Mouse (Mus musculus): Measurements from ENCODE around the gene Rab6b. TPM values are rescaled to one million over a fixed set of nuclear protein-coding genes. Genes with fewer than 3 reads are reported as not detected.

The Rab6b gene
- total and polyA plus RNA-seq, 3 experiments = 0.04 to 0.19 TPM; not detected in 1

DNA sequence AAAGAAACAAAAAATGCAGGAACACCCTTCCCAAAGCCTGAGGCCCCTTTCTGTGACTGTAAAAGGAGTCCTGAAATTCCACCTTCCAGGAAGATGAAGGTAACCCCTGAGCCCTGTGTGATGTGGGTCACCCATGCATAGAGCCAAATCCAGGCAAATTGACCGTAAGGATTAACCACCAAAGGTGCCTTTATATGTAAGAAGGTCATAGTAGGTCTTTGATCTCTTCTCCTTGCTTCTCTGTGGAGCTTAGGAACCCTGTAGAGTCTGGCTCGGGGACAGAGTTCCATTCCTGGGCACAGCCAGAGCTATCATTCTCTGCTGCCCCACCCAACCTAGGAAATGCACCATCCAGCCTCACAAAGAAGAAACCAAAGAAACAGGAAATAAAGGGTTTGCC is 22.9 kb upstream of the Rab6b start:
- H3K4me2 ChIP-seq (ENCODE audit: insufficient read depth, low read depth, poor library complexity, severe bottlenecking) = no peak overlapping the region
- no peak overlapping the region for H3K9ac ChIP-seq (ENCODE audit: insufficient read depth, low read depth)
- no peaks in the 10 kb centered on the region for H3K9me3 ChIP-seq (replicated peaks; ENCODE audit: low read length)
- no peak for DNase-seq (ENCODE audit: extremely low read depth)
- dilution Hi-C loops (cut with MboI; ENCODE audit: extremely low pct_ligation_motif_present, extremely low pct_unique_long_range_greater_than_20kb, low sequenced_read_pairs) (no loop called here), in situ Hi-C loops (cut with MboI; ENCODE audit: low pct_ligation_motif_present, low pct_unique_long_range_greater_than_20kb, low sequenced_read_pairs) (no loop called here)
- no peaks in the 10 kb centered on the region for H3K79me2 ChIP-seq (replicated peaks; ENCODE audit: control insufficient read depth, extremely low read depth, insufficient read depth, poor library complexity, severe bottlenecking)
- TF ChIP-seq ZKSCAN1 (IDR thresholded peaks at IDR 0.05; ENCODE audit: borderline replicate concordance, low read depth, low read length) = no peak
- TF ChIP-seq NELFE (IDR thresholded peaks at IDR 0.05; ENCODE audit: low read depth, low read length) = no peak
- no peak for TF ChIP-seq MAZ (IDR thresholded peaks at IDR 0.05; ENCODE audit: low read depth, low read length)
- TF ChIP-seq POLR2A (IDR thresholded peaks at IDR 0.05; ENCODE audit: low read depth, low read length) = no peak
- TF ChIP-seq NRF1 (IDR thresholded peaks at IDR 0.05; ENCODE audit: low read depth, low read length) = no peak
- no peak for TF ChIP-seq JUND (conservative IDR thresholded peaks at IDR 0.05; ENCODE audit: low read depth, low read length)
- TF ChIP-seq EP300 (IDR thresholded peaks at IDR 0.05; ENCODE audit: low read length) = no peak
- TF ChIP-seq POLR2AphosphoS2 (IDR thresholded peaks at IDR 0.05; ENCODE audit: low read depth, low read length) = no peak
- TF ChIP-seq ZC3H11A (IDR thresholded peaks at IDR 0.05; ENCODE audit: low read depth, low read length) = no peak
- TF ChIP-seq ETS1 (conservative IDR thresholded peaks at IDR 0.05; ENCODE audit: low read depth, low read length) = no peak
- TF ChIP-seq USF2 (conservative IDR thresholded peaks at IDR 0.05; ENCODE audit: low read depth, low read length) = no peak
- no peak for TF ChIP-seq TBP (conservative IDR thresholded peaks at IDR 0.05; ENCODE audit: low read depth, low read length)
- no peak for TF ChIP-seq MEF2A (IDR thresholded peaks at IDR 0.05; ENCODE audit: borderline replicate concordance, low read depth, low read length)
- TF ChIP-seq HCFC1 (IDR thresholded peaks at IDR 0.05; ENCODE audit: low read depth, low read length) = no peak
- no peak for TF ChIP-seq CHD2 (IDR thresholded peaks at IDR 0.05; ENCODE audit: low read length)
- TF ChIP-seq MAFK (IDR thresholded peaks at IDR 0.05; ENCODE audit: insufficient replicate concordance, low read length) = no peak
- H3K36me3 ChIP-seq (replicated peaks in 1 of 2; ENCODE audit: control insufficient read depth in 1 of 2, insufficient read depth in 1 of 2, low read length in 1 of 2) = no peaks in the 10 kb centered on the region
- peaks cover 5 to 17% of the 10 kb centered on the region in 2 experiments for H3K4me1 ChIP-seq (ENCODE audit: control insufficient read depth in 1 of 2, insufficient read depth in 2 of 2)
- no peak overlapping the region for H3K4me3 ChIP-seq (replicated peaks in 1 of 3; ENCODE audit: low read depth in 2 of 3, low read length in 2 of 3, poor library complexity in 1 of 3)
- H3K27me3 ChIP-seq (replicated peaks) = peaks cover 68% of the 10 kb centered on the region
- H3K27ac ChIP-seq (ENCODE audit: insufficient read depth, low read depth) = no peak overlapping the region

DNA sequence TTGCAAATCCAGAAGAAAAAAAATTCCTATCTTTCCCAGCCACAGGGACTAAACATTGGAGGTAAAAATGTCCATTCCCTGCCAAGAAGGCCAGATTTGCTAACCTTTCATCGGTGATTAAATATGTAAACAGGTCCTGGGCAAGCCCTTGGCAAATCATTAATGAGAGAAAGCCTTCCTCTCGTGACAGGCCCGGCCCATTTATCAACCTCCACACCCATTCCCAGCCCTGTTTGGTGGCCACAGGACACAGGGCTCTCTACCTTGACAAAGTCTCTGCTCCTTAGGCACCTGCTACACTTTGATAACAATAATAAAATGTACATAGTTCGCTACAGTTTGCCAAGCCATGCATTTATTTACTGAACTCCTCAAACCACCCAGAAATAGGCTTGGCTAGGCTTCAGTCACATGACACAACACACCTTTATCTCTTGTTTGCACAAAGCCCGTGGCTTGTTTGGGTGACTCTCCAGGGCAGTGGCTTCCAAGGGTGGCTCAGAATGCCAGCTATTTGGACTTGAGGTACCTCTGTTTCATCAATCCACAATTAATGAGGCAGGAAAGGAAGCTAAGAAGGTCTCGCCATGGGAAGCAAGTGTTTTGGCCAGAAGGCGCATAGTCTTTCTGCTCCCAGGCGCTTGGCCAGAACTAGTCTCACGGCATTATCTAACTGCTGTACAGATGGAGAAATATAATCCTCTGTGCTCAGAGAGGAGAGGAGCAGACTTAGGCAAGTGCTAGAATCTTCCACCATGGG is 21.3 kb upstream of the Rab6b start:
- dilution Hi-C loops (cut with MboI; ENCODE audit: extremely low pct_ligation_motif_present, extremely low pct_unique_long_range_greater_than_20kb, low sequenced_read_pairs) (no loop called here), in situ Hi-C loops (cut with MboI; ENCODE audit: low pct_ligation_motif_present, low pct_unique_long_range_greater_than_20kb, low sequenced_read_pairs) (loop anchor here (5.0 kb wide), 1 partner anchor 87 kb away; no protein-coding TSS in a partner anchor)
- no peak for DNase-seq (ENCODE audit: extremely low read depth)
- TF ChIP-seq CHD1 (IDR thresholded peaks at IDR 0.05; ENCODE audit: low read depth, low read length) (no peak), NELFE (IDR thresholded peaks at IDR 0.05; ENCODE audit: low read depth, low read length) (no peak), RCOR1 (conservative IDR thresholded peaks at IDR 0.05; ENCODE audit: low read depth, low read length) (no peak), POLR2A (IDR thresholded peaks at IDR 0.05; ENCODE audit: low read depth, low read length) (no peak)
- no peak overlapping the region for H3K27ac ChIP-seq (ENCODE audit: insufficient read depth, low read depth)
- H3K27me3 ChIP-seq (replicated peaks) = peaks cover 53% of the 10 kb centered on the region
- H3K4me2 ChIP-seq (ENCODE audit: insufficient read depth, low read depth, poor library complexity, severe bottlenecking) = no peak overlapping the region
- H3K4me3 ChIP-seq (replicated peaks in 1 of 3; ENCODE audit: low read depth in 2 of 3, low read length in 2 of 3, poor library complexity in 1 of 3) = no peak overlapping the region
- H3K9me3 ChIP-seq (replicated peaks; ENCODE audit: low read length) = no peaks in the 10 kb centered on the region
- peaks cover 5 to 17% of the 10 kb centered on the region in 2 experiments for H3K4me1 ChIP-seq (ENCODE audit: control insufficient read depth in 1 of 2, insufficient read depth in 2 of 2)
- no peaks in the 10 kb centered on the region for H3K79me2 ChIP-seq (replicated peaks; ENCODE audit: control insufficient read depth, extremely low read depth, insufficient read depth, poor library complexity, severe bottlenecking)
- H3K36me3 ChIP-seq (replicated peaks in 1 of 2; ENCODE audit: control insufficient read depth in 1 of 2, insufficient read depth in 1 of 2, low read length in 1 of 2) = no peaks in the 10 kb centered on the region
- no peak overlapping the region for H3K9ac ChIP-seq (ENCODE audit: insufficient read depth, low read depth)

Measured in CH12.LX (cell line).